ENCODE assay signal across 12 mouse cellular contexts in genomic region chr6:145538787-145539567, GRCm38 (mm10).
DNase-seq lines count a peak whose midpoint lies in the region; ATAC-seq and TF ChIP-seq lines count a peak whose summit lies in the region.
"Had no signal": no experiment of that assay in that cellular context is flagged by ENCODE, and none has a peak within 500 bp of the region (broad histone marks: within the 10 kb centered on the region; RNA-seq: fewer than 3 reads in every experiment).

No protein-coding gene starts in this region.

- no peaks in the 10 kb centered on the region for H3K36me3 ChIP-seq in intestine, embryonic 14.5 days (ENCODE audit: control insufficient read depth, insufficient read depth, low read length)
- H3K36me3 ChIP-seq in intestine, postnatal 0 days (ENCODE audit: control insufficient read depth, insufficient read depth) = no peaks in the 10 kb centered on the region

- no peak overlapping the region for H3K9ac ChIP-seq in intestine, embryonic 14.5 days (ENCODE audit: low read length)
- H3K9ac ChIP-seq in intestine, postnatal 0 days (ENCODE audit: low read depth, low read length) = no peak overlapping the region

- no peaks in the 10 kb centered on the region for H3K27me3 ChIP-seq in intestine, embryonic 14.5 days (replicated peaks; ENCODE audit: control insufficient read depth, insufficient read depth, low read length)
- H3K27me3 ChIP-seq in intestine, postnatal 0 days (replicated peaks; ENCODE audit: control insufficient read depth, insufficient read depth, low read length) = no peaks in the 10 kb centered on the region
- H3K27me3 ChIP-seq: CH12.LX, Patski had no signal

- no peak overlapping the region for H3K27ac ChIP-seq in intestine, embryonic 14.5 days (ENCODE audit: low read depth)
- no peak overlapping the region for H3K27ac ChIP-seq in intestine, postnatal 0 days (ENCODE audit: low read depth, low read length)
- H3K27ac ChIP-seq: layer of hippocampus, adult 2 months had no signal

- TF ChIP-seq CTCF in intestine, postnatal 0 days (IDR thresholded peaks at IDR 0.05; ENCODE audit: low read depth) = no peak

- DNase-seq in intestine, embryonic 14.5 days (ENCODE audit: low spot score) = no peak
- peak; percentile 22 for DNase-seq in ZHBTc4 (ENCODE audit: low read depth, low spot score)
- DNase-seq in embryo, embryonic 10 days (ENCODE audit: low spot score) = peak; percentile 42
- DNase-seq in mesoderm, embryonic 11.5 days (ENCODE audit: low read depth, low spot score) = peak; percentile 66
- DNase-seq in frontal cortex, postnatal 25 days (ENCODE audit: low spot score in 2 of 2) = no peak
- DNase-seq in right cerebral cortex, adult 18-20 months = no peak

- WGBS in intestine, embryonic 14.5 days = 39% methylated on average over 11 of the region's 11 CpGs
- WGBS in intestine, postnatal 0 days = 56% methylated on average over 11 of the region's 11 CpGs

- H3K9me3 ChIP-seq in intestine, embryonic 14.5 days (ENCODE audit: control insufficient read depth, low read length) = no peaks in the 10 kb centered on the region; the same call in 1 of the 2 replicates
- H3K9me3 ChIP-seq in intestine, postnatal 0 days (ENCODE audit: control insufficient read depth) = no peaks in the 10 kb centered on the region; the same call in 1 of the 2 replicates

- no peak overlapping the region for H3K4me3 ChIP-seq in intestine, embryonic 14.5 days (ENCODE audit: low read depth, low read length)
- H3K4me3 ChIP-seq in intestine, postnatal 0 days (ENCODE audit: low read depth, low read length) = no peak overlapping the region
- H3K4me3 ChIP-seq: layer of hippocampus, adult 2 months; megakaryocyte, embryonic 14.5 days had no signal

- ATAC-seq in intestine, embryonic 14.5 days (replicated peaks; ENCODE audit: low FRiP score, low TSS enrichment, low read depth) = 0 out of 2 replicates have a peak, but pooled peaks have one; percentile 3
- no peak for ATAC-seq in intestine, postnatal 0 days
- ATAC-seq: Patski had no signal

- no peak overlapping the region for H3K4me2 ChIP-seq in intestine, embryonic 14.5 days (ENCODE audit: low read length)
- no peak overlapping the region for H3K4me2 ChIP-seq in intestine, postnatal 0 days (replicated peaks; ENCODE audit: low read depth)
- H3K4me2 ChIP-seq: heart, embryonic 11.5 days had no signal

- peaks cover 11% of the 10 kb centered on the region; the same call in 1 of the 2 replicates for H3K4me1 ChIP-seq in intestine, embryonic 14.5 days (replicated peaks; ENCODE audit: control insufficient read depth, insufficient read depth, low read length)
- H3K4me1 ChIP-seq in intestine, postnatal 0 days (replicated peaks; ENCODE audit: control insufficient read depth, insufficient read depth, low read length) = no peaks in the 10 kb centered on the region

Comparison
In these comparisons a context has a peak if more than half of its experiments do, and no peak if none do; other contexts are left out.
1. DNase-seq: peak in ZHBTc4 (single experiment), embryo, embryonic 10 days (single experiment) and mesoderm, embryonic 11.5 days (single experiment); none in intestine, embryonic 14.5 days (single experiment), frontal cortex, postnatal 25 days (0 of 2) and right cerebral cortex, adult 18-20 months (single experiment).